Mouse (Mus musculus): ENCODE data around the gene Heca. TPM values are rescaled to one million over a fixed set of nuclear protein-coding genes. Genes with fewer than 3 reads are reported as not detected.
"Not testable (repeated sequence)": the region's sequence is repeated elsewhere in the genome, so short reads cannot be mapped to it uniquely, and the experiment has no call there.

Gene Heca
- polyA plus RNA-seq, 1 experiment, result 29.0 TPM

- H3K27ac ChIP-seq (ENCODE audit: insufficient read depth, low read length), result no peak overlapping the region
- no peak overlapping the region for H3K4me3 ChIP-seq (ENCODE audit: low read depth, low read length)
- H3K9me3 ChIP-seq (replicated peaks; ENCODE audit: control insufficient read depth, insufficient read depth, low read length, poor library complexity, severe bottlenecking), result no peaks in the 10 kb centered on the region
- H3K27me3 ChIP-seq (ENCODE audit: control insufficient read depth, insufficient read depth, low read length, poor library complexity, severe bottlenecking), result no peaks in the 10 kb centered on the region
- H3K36me3 ChIP-seq (ENCODE audit: control insufficient read depth, insufficient read depth, low read length, poor library complexity, severe bottlenecking), result peaks cover 2% of the 10 kb centered on the region; the same call in 1 of the 2 replicates
- no peak for TF ChIP-seq POLR2A (IDR thresholded peaks at IDR 0.05; ENCODE audit: insufficient read depth, low read length)
- no peak for TF ChIP-seq EP300 (IDR thresholded peaks at IDR 0.05; ENCODE audit: insufficient read depth, low read depth, low read length)
- no peak overlapping the region for H3K9ac ChIP-seq (ENCODE audit: low read depth, poor library complexity, severe bottlenecking)
- H3K4me1 ChIP-seq (ENCODE audit: control insufficient read depth, insufficient read depth, low read length), result peaks cover 2% of the 10 kb centered on the region
These were observed 28.8 kb downstream of the Heca start for GRCm38 (mm10) chr10:17919032-17919431.

DNA sequence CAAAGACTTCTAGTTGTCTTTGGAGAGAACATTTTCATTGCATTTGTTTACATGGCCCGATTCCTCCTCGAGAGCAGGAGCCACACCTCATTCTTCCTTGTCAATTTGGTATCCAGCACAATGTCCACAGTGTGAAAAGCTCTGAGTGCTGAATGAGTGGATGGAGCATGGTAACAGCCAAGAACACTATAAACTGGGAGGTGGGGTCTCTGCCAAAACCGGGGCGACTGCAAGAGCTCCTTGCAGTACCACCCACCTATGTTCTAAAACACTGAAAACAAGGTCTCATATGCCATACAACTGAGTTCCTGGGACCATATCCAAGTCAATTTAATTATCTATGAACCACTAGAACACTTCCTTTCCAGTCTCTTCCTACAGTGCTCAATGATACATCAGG, 39.1 kb downstream of the Heca start:
- no peaks in the 10 kb centered on the region for H3K9me3 ChIP-seq (replicated peaks; ENCODE audit: control insufficient read depth, insufficient read depth, low read length, poor library complexity, severe bottlenecking)
- H3K27ac ChIP-seq (ENCODE audit: insufficient read depth, low read length), result no peak overlapping the region
- H3K4me3 ChIP-seq (ENCODE audit: low read depth, low read length), result no peak overlapping the region
- no peak overlapping the region for H3K9ac ChIP-seq (ENCODE audit: low read depth, poor library complexity, severe bottlenecking)
- no peaks in the 10 kb centered on the region; the same call in 1 of the 2 replicates for H3K36me3 ChIP-seq (ENCODE audit: control insufficient read depth, insufficient read depth, low read length, poor library complexity, severe bottlenecking)
- no peak for TF ChIP-seq POLR2A (IDR thresholded peaks at IDR 0.05; ENCODE audit: insufficient read depth, low read length)
- no peak for TF ChIP-seq CTCF (IDR thresholded peaks at IDR 0.05; ENCODE audit: low read depth, low read length)
- no peak for TF ChIP-seq EP300 (IDR thresholded peaks at IDR 0.05; ENCODE audit: insufficient read depth, low read depth, low read length)
- H3K27me3 ChIP-seq (ENCODE audit: control insufficient read depth, insufficient read depth, low read length, poor library complexity, severe bottlenecking), result no peaks in the 10 kb centered on the region
- H3K4me1 ChIP-seq (ENCODE audit: control insufficient read depth, insufficient read depth, low read length), result no peaks in the 10 kb centered on the region

GRCm38 (mm10) chr10:17906405-17906804, 41.5 kb downstream of the Heca start:
- H3K9ac ChIP-seq (ENCODE audit: low read depth, poor library complexity, severe bottlenecking); H3K4me3 ChIP-seq (ENCODE audit: low read depth, low read length); H3K4me1 ChIP-seq (ENCODE audit: control insufficient read depth, insufficient read depth, low read length); H3K36me3 ChIP-seq (ENCODE audit: control insufficient read depth, insufficient read depth, low read length, poor library complexity, severe bottlenecking); H3K9me3 ChIP-seq (replicated peaks; ENCODE audit: control insufficient read depth, insufficient read depth, low read length, poor library complexity, severe bottlenecking); H3K27me3 ChIP-seq (ENCODE audit: control insufficient read depth, insufficient read depth, low read length, poor library complexity, severe bottlenecking); H3K27ac ChIP-seq (ENCODE audit: insufficient read depth, low read length): not testable (repeated sequence)

GRCm38 (mm10) chr10:17903449-17903848, 44.4 kb downstream of the Heca start:
- H3K27ac ChIP-seq (ENCODE audit: insufficient read depth, low read length), result no peak overlapping the region
- H3K36me3 ChIP-seq (ENCODE audit: control insufficient read depth, insufficient read depth, low read length, poor library complexity, severe bottlenecking), result no peaks in the 10 kb centered on the region; the same call in 1 of the 2 replicates
- no peak overlapping the region for H3K9ac ChIP-seq (ENCODE audit: low read depth, poor library complexity, severe bottlenecking)
- TF ChIP-seq CTCF (IDR thresholded peaks at IDR 0.05; ENCODE audit: low read depth, low read length) (no peak), EP300 (IDR thresholded peaks at IDR 0.05; ENCODE audit: insufficient read depth, low read depth, low read length) (no peak), POLR2A (IDR thresholded peaks at IDR 0.05; ENCODE audit: insufficient read depth, low read length) (no peak)
- H3K27me3 ChIP-seq (ENCODE audit: control insufficient read depth, insufficient read depth, low read length, poor library complexity, severe bottlenecking), result no peaks in the 10 kb centered on the region
- H3K4me3 ChIP-seq (ENCODE audit: low read depth, low read length), result no peak overlapping the region
- no peaks in the 10 kb centered on the region for H3K4me1 ChIP-seq (ENCODE audit: control insufficient read depth, insufficient read depth, low read length)
- H3K9me3 ChIP-seq (replicated peaks; ENCODE audit: control insufficient read depth, insufficient read depth, low read length, poor library complexity, severe bottlenecking), result no peaks in the 10 kb centered on the region

GRCm38 (mm10) chr10:17880724-17881123, 67.1 kb downstream of the Heca start:
- no peaks in the 10 kb centered on the region for H3K27me3 ChIP-seq (ENCODE audit: control insufficient read depth, insufficient read depth, low read length, poor library complexity, severe bottlenecking)
- no peaks in the 10 kb centered on the region for H3K4me1 ChIP-seq (ENCODE audit: control insufficient read depth, insufficient read depth, low read length)
- no peaks in the 10 kb centered on the region for H3K9me3 ChIP-seq (replicated peaks; ENCODE audit: control insufficient read depth, insufficient read depth, low read length, poor library complexity, severe bottlenecking)
- no peaks in the 10 kb centered on the region for H3K36me3 ChIP-seq (ENCODE audit: control insufficient read depth, insufficient read depth, low read length, poor library complexity, severe bottlenecking)
- no peak overlapping the region for H3K9ac ChIP-seq (ENCODE audit: low read depth, poor library complexity, severe bottlenecking)
- H3K27ac ChIP-seq (ENCODE audit: insufficient read depth, low read length), result no peak overlapping the region
- H3K4me3 ChIP-seq (ENCODE audit: low read depth, low read length), result no peak overlapping the region
- no peak for TF ChIP-seq POLR2A (IDR thresholded peaks at IDR 0.05; ENCODE audit: insufficient read depth, low read length)
- no peak for TF ChIP-seq EP300 (IDR thresholded peaks at IDR 0.05; ENCODE audit: insufficient read depth, low read depth, low read length)
- no peak for TF ChIP-seq CTCF (IDR thresholded peaks at IDR 0.05; ENCODE audit: low read depth, low read length)

DNA sequence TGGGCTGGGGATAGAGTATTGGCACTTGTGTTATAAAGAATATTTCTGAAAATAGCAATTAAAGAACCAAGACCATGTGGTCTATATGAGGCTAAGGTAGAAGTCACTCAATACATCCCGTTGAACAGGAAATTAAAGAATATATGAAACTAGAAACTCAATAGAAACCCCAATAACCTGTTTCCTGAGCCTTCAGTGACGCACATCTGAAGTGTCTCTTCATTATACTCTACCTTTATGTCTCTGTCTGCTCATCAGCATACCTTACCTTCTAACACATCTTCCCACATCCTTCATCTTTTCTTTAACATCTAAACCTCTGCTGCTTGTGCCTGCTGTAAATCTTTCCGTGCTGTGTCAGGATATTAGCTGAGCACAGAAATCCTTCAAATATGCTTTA, 67.8 kb downstream of the Heca start:
- Histone ChIP-seq H3K9me3 (replicated peaks; ENCODE audit: control insufficient read depth, insufficient read depth, low read length, poor library complexity, severe bottlenecking) (no peaks in the 10 kb centered on the region), H3K9ac (ENCODE audit: low read depth, poor library complexity, severe bottlenecking) (no peak overlapping the region), H3K27me3 (ENCODE audit: control insufficient read depth, insufficient read depth, low read length, poor library complexity, severe bottlenecking) (no peaks in the 10 kb centered on the region), H3K27ac (ENCODE audit: insufficient read depth, low read length) (no peak overlapping the region), H3K4me3 (ENCODE audit: low read depth, low read length) (no peak overlapping the region), H3K36me3 (ENCODE audit: control insufficient read depth, insufficient read depth, low read length, poor library complexity, severe bottlenecking) (no peaks in the 10 kb centered on the region), H3K4me1 (ENCODE audit: control insufficient read depth, insufficient read depth, low read length) (no peaks in the 10 kb centered on the region)
- TF ChIP-seq EP300 (IDR thresholded peaks at IDR 0.05; ENCODE audit: insufficient read depth, low read depth, low read length), result no peak
- TF ChIP-seq POLR2A (IDR thresholded peaks at IDR 0.05; ENCODE audit: insufficient read depth, low read length), result no peak
- no peak for TF ChIP-seq CTCF (IDR thresholded peaks at IDR 0.05; ENCODE audit: low read depth, low read length)

All from ES-Bruce4 (cell line).